Mouse (Mus musculus) cerebellum, postnatal 14 days (tissue): Measurements from ENCODE around the gene Sec13.
"Not testable (repeated sequence)": the region's sequence is repeated elsewhere in the genome, so short reads cannot be mapped to it uniquely, and the experiment has no call there.

ENCODE experiments used
- DNase-seq, 2 experiments: peaks; one replicate each; pipeline ENCODE4 v3.0.0; 2021; ENCODE audit warnings: mixed read lengths in 2 of 2

Sec13 gene

GRCm38 (mm10) chr6:113740236-113741217 is at the start of gene Sec13:
Gene Sec13 (minus strand): TSS chr6:113740743.
- peak; percentile 93 for DNase-seq

DNA sequence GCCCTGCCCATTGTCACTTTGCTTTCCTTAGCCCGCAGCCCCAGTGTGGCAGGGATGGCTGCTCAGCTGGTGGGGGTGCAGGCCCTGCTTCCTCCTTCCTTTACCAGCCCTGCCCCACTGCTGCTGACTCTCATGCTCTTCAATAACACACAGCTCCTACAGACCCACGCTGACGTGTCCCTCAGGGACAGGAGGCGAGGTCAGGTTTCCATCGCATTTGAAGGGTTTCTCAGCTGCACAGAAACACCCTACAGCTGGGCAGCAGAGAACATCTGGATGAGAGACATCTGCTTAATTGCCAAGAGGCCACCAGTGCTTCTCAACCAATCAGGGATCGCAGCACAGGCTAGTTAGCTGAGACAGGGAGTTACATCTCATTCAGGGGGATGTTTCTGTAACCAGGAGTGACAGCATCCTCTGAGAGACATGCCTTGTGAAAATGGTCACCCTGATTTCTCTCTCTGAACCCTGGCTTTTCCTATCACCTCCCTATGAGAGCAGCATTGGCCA is 47.0 kb upstream of the Sec13 start:
- no peak for DNase-seq

- no peak for DNase-seq
Observed at GRCm38 (mm10) chr6:113785658-113786057, 45.1 kb upstream of the Sec13 start.

DNA sequence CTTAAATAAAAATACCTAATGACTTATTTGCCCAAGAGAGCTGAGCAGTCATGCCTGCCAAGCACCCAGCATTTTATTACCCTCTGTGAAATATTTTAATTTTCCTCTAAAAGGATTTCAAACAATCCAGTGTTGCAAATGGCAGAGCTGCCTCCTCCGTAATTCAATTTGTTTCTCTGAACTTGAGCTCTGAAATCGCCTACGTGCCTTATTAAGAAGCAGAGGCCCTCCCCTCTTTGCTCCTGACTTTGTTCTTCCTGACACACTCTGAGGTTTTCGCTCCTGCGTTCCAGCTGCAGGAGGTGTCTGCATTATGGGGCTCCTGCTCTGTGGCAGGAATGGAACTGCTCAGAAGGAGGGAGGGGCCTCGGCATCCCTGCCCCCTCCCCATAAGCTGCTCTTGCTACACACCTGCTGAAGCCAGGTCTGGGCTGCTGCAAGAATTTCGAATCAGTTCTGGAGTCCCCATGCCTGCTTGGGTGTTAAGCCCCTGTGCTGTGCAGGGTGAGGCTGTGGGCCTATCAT is 37.7 kb upstream of the Sec13 start:
- DNase-seq, result no peak

DNA sequence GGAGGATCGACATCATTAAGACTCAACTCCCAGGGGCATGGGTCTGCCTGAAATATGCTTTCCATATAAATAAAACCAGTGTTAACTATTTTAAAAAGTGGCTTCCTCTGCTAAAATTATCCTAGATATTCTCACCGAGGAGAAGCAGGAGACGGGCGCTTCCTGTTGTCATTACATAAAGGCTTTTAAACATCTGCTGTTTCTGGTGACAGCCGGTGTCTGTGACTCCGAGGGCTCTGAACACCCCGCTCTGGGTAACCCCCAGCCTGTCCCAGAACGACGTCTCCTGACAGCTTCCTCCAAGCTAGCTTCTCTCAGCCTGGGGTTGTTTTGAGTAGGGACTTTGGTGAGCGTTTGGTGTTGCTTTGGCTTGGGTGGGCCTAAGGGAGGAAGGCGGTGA is 28.3 kb upstream of the Sec13 start:
- DNase-seq, result no peak

DNA sequence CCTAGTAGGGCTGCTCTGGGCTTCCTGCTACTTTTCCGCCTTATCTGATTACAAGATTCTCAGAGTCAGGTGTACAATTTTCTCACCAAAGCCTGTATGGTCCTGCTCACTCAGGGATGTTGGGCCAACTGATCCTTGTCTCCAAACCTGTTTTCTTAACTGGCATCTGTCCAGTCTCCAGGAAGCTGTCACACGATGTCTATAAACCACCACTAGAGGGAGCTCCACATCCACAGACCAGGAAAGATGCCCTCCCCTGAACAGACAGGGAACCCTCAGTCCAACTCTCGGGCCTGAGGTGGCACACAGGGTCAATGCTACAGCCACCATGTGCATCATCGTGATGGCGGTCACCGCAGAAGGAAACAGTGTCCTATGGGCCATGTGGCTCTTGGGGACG is 21.1 kb upstream of the Sec13 start:
- DNase-seq, result peak; percentile 79 to 80

GRCm38 (mm10) chr6:113749119-113749685 is 8.7 kb upstream of the Sec13 start:
- no peak for DNase-seq

DNA sequence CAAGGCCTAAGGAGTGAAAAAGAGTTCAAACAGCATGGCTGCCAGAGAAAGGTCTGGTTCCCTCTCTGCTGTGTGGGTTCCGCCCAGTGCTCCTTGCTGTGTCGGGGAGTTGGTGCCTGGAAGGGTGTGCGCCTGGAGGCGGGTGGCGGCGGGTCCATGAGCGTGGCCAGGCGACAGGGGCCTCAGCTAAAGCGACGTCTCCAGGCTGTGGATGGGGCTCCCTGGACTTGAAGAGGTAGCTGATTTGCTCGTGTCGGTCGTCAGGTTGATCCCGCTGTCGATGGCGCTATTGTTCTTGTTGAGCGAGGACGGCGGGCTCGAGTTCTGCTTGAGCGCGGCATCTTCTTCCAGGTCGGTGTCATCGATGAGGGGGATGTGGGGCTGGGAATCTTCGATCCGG is 7.8 kb upstream of the Sec13 start:
- DNase-seq, result no peak

GRCm38 (mm10) chr6:113747284-113747683 is 6.7 kb upstream of the Sec13 start:
- no peak for DNase-seq

- DNase-seq, result no peak
Observed at GRCm38 (mm10) chr6:113745117-113745516, 4.6 kb upstream of the Sec13 start.

DNA sequence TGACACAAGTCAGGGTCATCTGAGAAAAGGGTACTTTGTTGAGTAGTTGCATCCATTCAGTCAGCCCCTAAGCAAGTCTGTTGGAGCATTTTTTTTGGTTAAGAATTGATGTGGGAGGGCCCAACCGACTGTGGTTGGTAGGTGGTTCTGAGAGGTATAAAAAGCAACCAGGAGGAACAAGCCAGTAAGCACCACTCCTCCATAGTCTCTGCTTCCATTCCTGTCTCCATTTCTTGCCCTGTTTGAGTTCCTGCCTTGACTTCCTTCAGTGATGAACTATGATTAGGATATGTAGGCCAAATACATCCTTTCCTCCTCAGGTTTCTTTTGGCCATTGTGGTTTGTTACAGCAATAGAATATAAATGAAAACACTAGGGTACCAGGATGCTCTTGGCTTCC is 2.6 kb upstream of the Sec13 start:
- no peak for DNase-seq

DNA sequence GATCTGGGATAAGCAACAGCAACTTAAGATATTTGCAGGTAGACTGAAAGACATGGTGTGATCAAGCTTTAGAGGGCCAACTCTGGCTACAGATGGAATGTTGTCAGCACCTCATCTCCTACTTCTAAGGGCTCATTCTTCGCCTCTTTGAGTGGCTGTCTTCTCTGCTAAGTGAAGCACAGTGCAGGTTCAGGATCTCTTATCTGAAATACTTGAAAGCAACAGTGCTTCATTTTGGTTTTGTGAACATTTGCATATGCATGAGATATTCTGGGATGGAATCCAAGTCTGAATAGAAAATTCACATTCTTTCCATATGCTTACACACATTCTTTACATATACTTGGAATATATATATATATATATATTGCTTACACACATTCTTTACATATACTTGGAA is 1.8 kb upstream of the Sec13 start:
- no peak for DNase-seq

DNA sequence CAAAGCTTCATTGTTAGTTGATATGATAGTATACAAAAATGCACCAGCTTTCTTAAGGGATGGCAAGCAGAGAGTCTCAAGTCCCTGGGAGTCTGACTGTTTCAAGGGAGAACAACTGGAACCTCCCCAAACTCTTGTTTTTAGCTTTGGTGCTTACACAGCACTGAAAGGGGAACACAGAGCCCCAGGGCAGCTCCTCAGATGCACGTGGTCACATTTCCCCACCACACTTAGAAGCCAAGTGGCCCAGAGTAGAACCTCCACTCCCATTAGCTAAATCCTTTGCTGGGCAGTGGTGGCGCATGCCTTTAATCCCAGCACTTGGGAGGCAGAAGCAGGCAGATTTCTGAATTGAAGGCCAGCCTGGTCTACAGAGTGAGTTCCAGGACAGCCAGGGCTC is 882 bp upstream of the Sec13 start:
- DNase-seq, result no peak

- no peak for DNase-seq
Observed at GRCm38 (mm10) chr6:113737318-113738046, 3.1 kb downstream of the Sec13 start.

- DNase-seq, result no peak
Observed at GRCm38 (mm10) chr6:113731296-113731695, 9.2 kb downstream of the Sec13 start.

GRCm38 (mm10) chr6:113728181-113728580 is 12.4 kb downstream of the Sec13 start:
- DNase-seq, result no peak

GRCm38 (mm10) chr6:113721061-113721460 is 19.5 kb downstream of the Sec13 start:
- DNase-seq, result no peak

DNA sequence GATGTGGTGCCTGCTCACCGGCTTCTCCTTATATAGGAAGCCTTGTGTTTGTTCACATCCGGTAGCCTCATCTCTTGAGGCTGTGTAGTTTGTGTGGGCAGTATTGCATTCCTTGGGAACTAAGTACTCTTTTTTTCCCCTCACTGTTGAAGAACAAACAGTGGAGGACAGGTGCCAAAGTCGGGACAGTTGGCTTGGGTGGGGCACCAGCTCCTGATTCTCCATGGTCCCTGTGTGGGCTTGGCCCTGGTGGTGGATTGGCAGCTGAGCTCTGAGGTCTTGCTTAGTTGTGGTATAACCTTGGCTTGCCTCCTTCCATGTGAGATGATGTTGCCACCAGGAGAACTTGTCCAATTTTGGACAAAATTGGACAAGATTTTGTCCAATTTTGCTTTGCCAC is 20.7 kb downstream of the Sec13 start, which contains the start of gene Ghrl:
TSS of gene Ghrl (minus strand) at position 3 of the 400 bp plus-strand sequence.
- DNase-seq, result no peak

DNA sequence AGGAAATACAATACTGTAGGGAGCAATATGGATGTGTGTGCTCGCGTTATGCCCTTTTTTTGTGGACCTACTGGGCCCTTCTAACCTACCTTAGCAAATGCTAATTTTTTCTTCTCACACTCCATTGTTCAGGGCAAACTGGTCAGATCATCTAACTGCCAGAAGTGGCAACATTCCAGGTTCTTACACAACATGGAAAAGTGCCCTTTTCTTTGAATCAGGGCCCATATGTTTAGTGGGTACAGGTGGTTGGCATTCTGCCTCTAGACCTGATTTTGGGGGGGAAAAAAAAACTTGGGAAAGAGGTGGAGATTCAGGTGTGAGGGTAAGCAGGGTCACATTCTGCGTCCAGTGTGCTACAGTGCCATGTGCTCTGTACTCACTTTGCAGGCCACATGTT is 23.0 kb downstream of the Sec13 start:
- DNase-seq, result peak; percentile 22 to 37

GRCm38 (mm10) chr6:113714797-113715196 is 25.7 kb downstream of the Sec13 start:
- DNase-seq, result no peak

GRCm38 (mm10) chr6:113714276-113714675 is 26.3 kb downstream of the Sec13 start:
- no peak for DNase-seq

DNA sequence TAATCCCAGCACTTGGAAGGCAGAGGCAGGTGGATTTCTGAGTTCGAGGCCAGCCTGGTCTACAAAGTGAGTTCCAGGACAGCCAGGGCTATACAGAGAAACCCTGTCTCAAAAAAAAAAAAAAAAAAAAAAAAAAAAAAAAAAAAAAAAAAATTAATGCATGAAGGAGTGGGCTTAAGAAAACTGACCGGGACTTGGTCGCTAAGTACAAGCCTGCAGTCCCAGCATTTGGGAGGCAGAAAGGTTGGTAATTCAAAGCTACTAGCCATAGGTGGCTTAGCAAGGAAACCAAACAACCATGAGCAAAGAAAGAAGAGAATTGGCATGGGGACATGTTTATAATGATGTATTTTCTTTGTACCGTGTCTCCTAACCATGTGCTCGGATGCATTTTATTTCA is 27.2 kb downstream of the Sec13 start:
- DNase-seq, result not testable (repeated sequence)

- DNase-seq, result no peak
Observed at GRCm38 (mm10) chr6:113712718-113713117, 27.8 kb downstream of the Sec13 start.
